Mouse (Mus musculus) intestine, embryonic 14.5 days (tissue): ENCODE measurements at regions not wholly inside any gene's neighbourhood (a gene's known extent, or its start where the extent isn't known, plus 50 kb on each side); places are given as distances from the start of the nearest gene placed in this dataset.

ENCODE experiments used
- ATAC-seq: fragments of 200-750 bp; cut with Nextera tagmentation; replicated peaks from 2 replicates; pipeline ENCODE4 v1.8.0; 2017; ENCODE audit warnings: low read depth, moderate number of reproducible peaks, moderate TSS enrichment, moderate library complexity; ENCODE audit not compliant: low FRiP score, low TSS enrichment
- DNase-seq: peaks from one replicate; pipeline ENCODE4 v3.0.0-alpha.2; 2018; ENCODE audit warnings: low spot score
- H3K27ac ChIP-seq: fragments of 300-500 bp; sonication (generic); 2 replicates; pipeline ENCODE4 v1.5.1; 2014; ENCODE audit warnings: low read depth, mild to moderate bottlenecking, control low read depth
- H3K27me3 ChIP-seq: fragments of 300-500 bp; sonication (generic); replicated peaks from 2 replicates; pipeline ENCODE4 v1.6.1; 2014; ENCODE audit warnings: low read length, control low read depth; ENCODE audit not compliant: control insufficient read depth, insufficient read depth
- H3K36me3 ChIP-seq: fragments of 300-500 bp; sonication (generic); 2 replicates; pipeline ENCODE4 v1.6.1; 2014; ENCODE audit warnings: low read length, control low read depth; ENCODE audit not compliant: control insufficient read depth, insufficient read depth
- H3K4me1 ChIP-seq: fragments of 300-500 bp; sonication (generic); replicated peaks from 2 replicates; pipeline ENCODE4 v1.6.1; 2014; ENCODE audit warnings: low read length, control low read depth, mixed read lengths; ENCODE audit not compliant: control insufficient read depth, insufficient read depth
- H3K4me2 ChIP-seq: fragments of 300-500 bp; sonication (generic); 2 replicates; pipeline ENCODE4 v1.6.1; 2014; ENCODE audit warnings: low read length
- H3K4me3 ChIP-seq: fragments of 300-500 bp; sonication (generic); 2 replicates; pipeline ENCODE4 v1.5.1; 2014; ENCODE audit warnings: low read depth, low read length, control low read depth, mixed read lengths
- H3K9ac ChIP-seq: fragments of 300-500 bp; sonication (generic); 2 replicates; pipeline ENCODE4 v1.6.1; 2014; ENCODE audit warnings: mild to moderate bottlenecking, low read length
- H3K9me3 ChIP-seq: fragments of 300-500 bp; sonication (generic); 2 replicates; pipeline ENCODE4 v1.6.1; 2016; ENCODE audit warnings: low read length, control low read depth; ENCODE audit not compliant: control insufficient read depth
- WGBS: fragments of 180-500 bp; shearing (Covaris S2); extraction: QIAGEN DNeasy Blood & Tissue Kit; methylation state at CpG from one replicate; pipeline ENCODE4 v1.1.7; 2014; 5-methylcytosine and 5-hydroxymethylcytosine counted together

DNA sequence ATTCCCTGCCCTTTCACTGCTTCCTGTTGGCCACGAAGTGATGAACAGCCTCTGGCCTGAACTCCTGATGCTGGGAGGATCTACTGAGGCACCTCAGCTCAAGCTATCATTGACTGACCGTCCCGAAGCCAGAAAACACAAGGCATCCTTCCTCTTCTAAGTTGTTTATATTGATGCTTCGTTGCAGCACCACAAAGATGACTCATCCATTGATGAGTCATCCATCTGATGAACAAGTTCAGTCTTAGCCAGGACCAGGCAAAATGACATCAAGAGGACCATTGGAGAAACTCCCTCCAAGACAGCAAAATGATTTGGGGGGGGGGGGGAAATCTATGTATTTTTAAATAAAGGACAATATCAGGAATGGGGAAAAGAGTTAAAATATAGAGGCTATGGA, 144.5 kb downstream of the Rab28 start:
- DNase-seq = no peak
- H3K27ac ChIP-seq = no peak overlapping the region
- 64% methylated on average over 4 of the region's 4 CpGs for WGBS

DNA sequence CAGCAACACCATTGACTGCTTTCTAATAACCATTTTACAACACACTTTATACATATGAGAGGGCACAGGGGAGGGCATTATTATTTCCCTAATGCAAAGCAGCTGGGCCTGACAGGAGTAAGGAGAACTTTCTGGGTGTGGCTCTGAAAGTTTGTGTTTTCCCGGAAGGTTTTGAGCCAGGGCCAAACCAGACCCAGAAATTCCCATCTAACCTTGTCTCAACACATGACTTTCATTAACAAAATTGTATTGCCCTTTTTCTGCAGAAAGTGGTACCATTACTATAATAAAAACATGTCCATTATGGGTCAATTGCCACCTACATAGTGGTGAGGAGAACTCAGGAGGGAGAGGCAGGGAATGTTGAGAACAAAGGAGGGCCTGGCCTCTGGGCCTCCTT, 145.7 kb downstream of the Rab28 start:
- Histone ChIP-seq H3K27me3 (no peaks in the 10 kb centered on the region), H3K9ac (no peak overlapping the region), H3K27ac (no peak overlapping the region), H3K9me3 (no peaks in the 10 kb centered on the region), H3K4me3 (no peak overlapping the region), H3K36me3 (no peaks in the 10 kb centered on the region), H3K4me2 (no peak overlapping the region), H3K4me1 (no peaks in the 10 kb centered on the region)
- 43% methylated on average over 1 of the region's 1 CpGs for WGBS
- DNase-seq (no peak), ATAC-seq (no peak)

More for the DNA sequence above, 144.5 kb downstream of the Rab28 start:
- Histone ChIP-seq H3K36me3 (no peaks in the 10 kb centered on the region), H3K4me2 (no peak overlapping the region), H3K4me3 (no peak overlapping the region), H3K9ac (no peak overlapping the region), H3K4me1 (no peaks in the 10 kb centered on the region), H3K27me3 (no peaks in the 10 kb centered on the region), H3K9me3 (no peaks in the 10 kb centered on the region)
- no peak for ATAC-seq

DNA sequence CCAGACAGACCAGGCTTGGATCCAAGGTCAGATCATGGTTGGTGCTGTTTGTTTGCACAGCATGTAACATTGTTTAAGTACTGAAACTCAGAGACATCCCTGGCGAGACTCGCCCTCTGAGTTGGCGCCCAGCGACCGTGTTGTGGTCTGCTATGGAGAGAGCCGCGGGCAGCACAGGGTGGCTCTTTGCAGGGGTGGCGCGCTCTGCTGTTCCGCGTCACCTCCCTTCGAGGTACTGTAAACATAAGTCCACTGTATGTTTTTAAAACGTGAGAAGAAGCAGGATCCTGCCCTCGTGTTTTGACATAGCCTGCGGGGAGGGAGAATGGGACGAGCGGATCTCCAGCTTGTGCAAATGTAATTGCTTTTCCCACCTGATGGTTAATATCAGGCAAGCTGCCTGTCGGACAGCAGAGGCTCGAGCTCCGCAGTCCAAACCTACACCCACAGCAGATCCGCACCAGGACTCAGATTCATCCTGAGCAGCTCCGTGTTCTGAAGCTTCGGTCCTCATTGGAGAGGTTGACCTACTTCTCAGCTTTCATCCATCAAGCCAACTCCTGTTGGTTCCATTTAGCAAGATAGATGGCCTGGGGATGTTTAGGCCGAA, 151.2 kb downstream of the Rab28 start:
- Histone ChIP-seq H3K4me2 (peak overlapping the region; percentile 53), H3K27ac (peak overlapping the region; percentile 47; the same call in 1 of the 2 replicates), H3K9me3 (no peaks in the 10 kb centered on the region), H3K4me1 (0 out of 2 replicates have a peak, but pooled peaks cover 4% of the 10 kb centered on the region), H3K27me3 (no peaks in the 10 kb centered on the region), H3K4me3 (peak overlapping the region; percentile 25), H3K9ac (no peak overlapping the region), H3K36me3 (no peaks in the 10 kb centered on the region)
- WGBS = 15% methylated on average over 24 of the region's 24 CpGs
- DNase-seq (peak; percentile 68), ATAC-seq (peak; percentile 72)

DNA sequence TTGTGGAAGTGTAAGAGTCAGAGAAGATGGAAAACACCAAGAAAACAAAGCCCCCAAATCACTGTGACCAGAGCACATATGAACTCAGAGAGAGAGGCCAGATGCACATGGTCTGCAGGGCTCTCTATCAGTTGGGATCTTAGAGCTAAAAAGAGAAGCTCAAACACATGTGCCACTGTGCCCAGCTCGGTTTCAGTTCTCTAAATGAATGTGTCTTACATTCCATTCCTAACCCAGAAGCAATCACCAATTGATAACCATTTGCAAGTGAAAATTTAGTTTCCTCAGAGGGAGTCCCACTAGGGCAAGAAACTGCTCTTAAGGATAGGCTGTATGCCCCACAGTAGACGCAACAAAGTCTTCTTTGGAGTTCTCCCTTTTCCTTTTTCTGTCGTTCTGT, 153.6 kb downstream of the Rab28 start:
- Histone ChIP-seq H3K9ac (no peak overlapping the region), H3K4me3 (no peak overlapping the region), H3K4me1 (0 out of 2 replicates have a peak, but pooled peaks cover 4% of the 10 kb centered on the region), H3K9me3 (no peaks in the 10 kb centered on the region), H3K27me3 (no peaks in the 10 kb centered on the region), H3K36me3 (no peaks in the 10 kb centered on the region), H3K27ac (no peak overlapping the region), H3K4me2 (no peak overlapping the region)
- DNase-seq (no peak), ATAC-seq (no peak)
- WGBS = 89% methylated on average over 3 of the region's 3 CpGs

DNA sequence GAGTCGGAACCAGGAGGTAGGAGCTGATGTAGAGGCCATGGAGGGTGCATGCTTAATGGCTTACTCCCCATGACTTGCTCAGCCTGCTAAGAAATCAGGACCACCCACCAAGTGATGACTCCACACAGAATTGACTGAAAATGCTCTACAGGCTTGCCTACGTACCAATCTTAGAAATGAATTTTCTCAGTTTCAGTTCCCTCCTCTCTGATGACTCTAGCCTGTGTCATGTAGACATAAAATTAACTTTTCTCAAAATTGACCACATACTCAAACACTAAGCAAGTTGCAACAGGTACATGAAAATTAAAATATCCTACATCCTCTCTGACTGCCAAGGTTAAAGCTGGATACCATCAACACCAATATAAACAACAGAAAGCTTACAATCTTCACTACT, 157.9 kb downstream of the Rab28 start:
- 74% methylated on average over 2 of the region's 2 CpGs for WGBS
- H3K4me3 ChIP-seq = no peak overlapping the region
- H3K27ac ChIP-seq = no peak overlapping the region
- ATAC-seq = no peak
- H3K9ac ChIP-seq = no peak overlapping the region
- DNase-seq = no peak
- no peak overlapping the region for H3K4me2 ChIP-seq
- H3K4me1 ChIP-seq = no peaks in the 10 kb centered on the region
- H3K36me3 ChIP-seq = no peaks in the 10 kb centered on the region
- H3K9me3 ChIP-seq = no peaks in the 10 kb centered on the region
- H3K27me3 ChIP-seq = no peaks in the 10 kb centered on the region

DNA sequence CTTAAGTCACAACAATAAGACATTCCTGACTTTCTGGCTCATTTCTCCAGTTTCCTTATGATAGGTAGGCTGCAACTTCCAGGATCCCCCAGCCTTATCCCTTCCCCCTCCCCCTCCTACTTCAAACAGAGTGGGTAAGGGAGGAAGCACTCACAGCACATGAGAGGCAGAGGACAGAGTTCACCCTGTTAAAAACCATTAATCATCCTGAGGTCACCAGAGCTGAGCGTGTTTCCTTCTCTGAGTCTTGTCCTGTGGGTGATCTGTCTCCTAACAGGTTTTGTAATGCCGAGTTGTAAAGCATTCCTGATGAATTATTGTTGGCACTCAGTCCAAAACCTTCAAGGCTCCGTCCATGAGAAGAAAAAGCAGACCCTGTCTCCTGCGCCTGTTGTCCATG, 161.0 kb downstream of the Rab28 start:
- Histone ChIP-seq H3K27me3 (no peaks in the 10 kb centered on the region), H3K36me3 (no peaks in the 10 kb centered on the region), H3K4me3 (no peak overlapping the region), H3K4me2 (no peak overlapping the region), H3K4me1 (no peaks in the 10 kb centered on the region), H3K27ac (peak overlapping the region; percentile 27; the same call in 1 of the 2 replicates), H3K9me3 (no peaks in the 10 kb centered on the region), H3K9ac (no peak overlapping the region)
- ATAC-seq (peak; percentile 89), DNase-seq (no peak)
- WGBS = 17% methylated on average over 4 of the region's 4 CpGs

DNA sequence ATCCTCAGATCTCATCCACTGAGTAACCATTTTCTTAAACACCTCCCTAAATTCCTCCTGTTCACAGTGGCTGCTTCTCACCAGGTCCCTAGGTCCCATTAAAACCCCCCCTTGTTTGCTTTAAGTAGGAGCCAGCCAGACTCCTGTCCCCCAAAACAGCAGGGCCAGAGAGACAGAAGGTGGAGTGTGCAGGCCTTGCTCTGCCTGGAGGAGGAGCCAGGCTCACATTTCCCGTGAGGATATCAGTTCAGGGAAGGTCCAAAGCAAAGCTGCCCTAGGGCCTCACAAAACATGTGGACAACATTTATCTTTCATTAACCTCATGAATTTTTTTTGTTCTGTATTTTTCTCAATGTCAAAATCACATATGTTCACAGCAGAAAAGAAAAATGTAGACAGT, 167.2 kb downstream of the Rab28 start:
- no peaks in the 10 kb centered on the region for H3K4me1 ChIP-seq
- no peak overlapping the region for H3K4me2 ChIP-seq
- WGBS = 7% methylated on average over 1 of the region's 1 CpGs
- ATAC-seq (no peak), DNase-seq (no peak)
- no peak overlapping the region for H3K4me3 ChIP-seq
- H3K9me3 ChIP-seq = no peaks in the 10 kb centered on the region
- no peak overlapping the region for H3K9ac ChIP-seq
- H3K27ac ChIP-seq = no peak overlapping the region
- H3K27me3 ChIP-seq = no peaks in the 10 kb centered on the region
- H3K36me3 ChIP-seq = no peaks in the 10 kb centered on the region

DNA sequence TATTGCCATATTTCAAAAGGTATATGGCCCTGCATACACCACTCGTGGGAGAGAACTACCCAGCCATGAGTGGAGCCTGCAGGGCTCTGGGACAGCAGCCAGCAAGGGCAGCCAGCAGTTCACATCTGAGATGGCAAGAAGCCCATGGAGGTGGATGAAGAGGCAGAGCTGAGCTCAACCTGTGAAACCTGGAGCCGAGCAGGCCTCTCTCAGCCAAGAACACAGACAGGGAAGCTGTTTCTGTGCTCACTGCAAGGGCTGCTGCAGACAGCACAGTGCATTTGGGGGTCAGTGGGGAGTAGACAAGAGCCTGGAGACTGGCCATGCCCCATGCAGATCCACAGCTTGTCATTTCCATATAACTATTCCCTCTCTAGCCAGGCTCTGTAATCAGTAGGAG, 173.4 kb downstream of the Rab28 start:
- H3K27me3 ChIP-seq = no peaks in the 10 kb centered on the region
- peak; percentile 47; the same call in 1 of the 2 replicates for ATAC-seq
- H3K9me3 ChIP-seq = no peaks in the 10 kb centered on the region
- no peak for DNase-seq
- WGBS = 39% methylated on average over 2 of the region's 2 CpGs
- H3K27ac ChIP-seq = no peak overlapping the region
- no peak overlapping the region for H3K9ac ChIP-seq
- H3K36me3 ChIP-seq = no peaks in the 10 kb centered on the region
- no peaks in the 10 kb centered on the region for H3K4me1 ChIP-seq
- H3K4me3 ChIP-seq = no peak overlapping the region
- H3K4me2 ChIP-seq = no peak overlapping the region
